Mouse (Mus musculus) midbrain, embryonic 16.5 days (tissue): Measurements from ENCODE around the gene Olfr1065. TPM values are rescaled to one million over a fixed set of nuclear protein-coding genes. Genes with fewer than 3 reads are reported as not detected.

Experiments used
- ATAC-seq: fragments of 200-750 bp; cut with Nextera tagmentation; 2 replicates; pipeline ENCODE4 v1.8.0; 2017; ENCODE audit warnings: moderate TSS enrichment
- H3K27ac ChIP-seq: fragments of 300-500 bp; sonication (generic); 2 replicates; pipeline ENCODE4 v1.5.1; 2014; ENCODE audit warnings: mild to moderate bottlenecking, low read length, mixed read lengths
- H3K27me3 ChIP-seq: fragments of 300-500 bp; sonication (generic); 2 replicates; pipeline ENCODE4 v1.6.1; 2014; ENCODE audit warnings: low read depth, low read length, mixed read lengths; ENCODE audit not compliant: control insufficient read depth, insufficient read depth
- H3K36me3 ChIP-seq: fragments of 300-500 bp; sonication (generic); 2 replicates; pipeline ENCODE4 v1.6.1; 2014; ENCODE audit warnings: mild to moderate bottlenecking, low read length, moderate library complexity, mixed read lengths; ENCODE audit not compliant: control insufficient read depth, insufficient read depth
- H3K4me1 ChIP-seq: fragments of 300-500 bp; sonication (generic); 2 replicates; pipeline ENCODE4 v1.6.1; 2014; ENCODE audit warnings: mild to moderate bottlenecking, low read length, mixed read lengths; ENCODE audit not compliant: control insufficient read depth, insufficient read depth
- H3K4me2 ChIP-seq: fragments of 300-500 bp; sonication (generic); 2 replicates; pipeline ENCODE4 v1.6.1; 2014; ENCODE audit warnings: mild to moderate bottlenecking, low read length, mixed read lengths
- H3K4me3 ChIP-seq: fragments of 300-500 bp; sonication (generic); 2 replicates; pipeline ENCODE4 v1.5.1; 2014; ENCODE audit warnings: low read depth, mild to moderate bottlenecking, low read length, moderate library complexity, mixed read lengths
- H3K9ac ChIP-seq: fragments of 300-500 bp; sonication (generic); 2 replicates; pipeline ENCODE4 v1.6.1; 2014; ENCODE audit warnings: low read depth, low read length, mixed read lengths
- H3K9me3 ChIP-seq: fragments of 300-500 bp; sonication (generic); replicated peaks from 2 replicates; pipeline ENCODE4 v1.6.1; 2014; ENCODE audit warnings: mild to moderate bottlenecking, low read length, mixed read lengths; ENCODE audit not compliant: control insufficient read depth, poor library complexity, severe bottlenecking
- WGBS: fragments of 180-500 bp; shearing (Covaris S2); extraction: QIAGEN DNeasy Blood & Tissue Kit; methylation state at CpG from one replicate; pipeline ENCODE4 v1.1.7; 2014; 5-methylcytosine and 5-hydroxymethylcytosine counted together
- polyA plus RNA-seq: library from polyadenylated mRNA; unstranded; fragments of >200 nt; fragmentation: Nextera tagmentation; extraction: Ambion mirVana; gene quantifications from 2 replicates; pipeline ENCODE4 v1.2.1, GENCODE M21; 2015

The Olfr1065 gene
- polyA plus RNA-seq, 1 experiment from 2014 or later, result not detected

GRCm38 (mm10) chr2:86395114-86395513, 55.3 kb downstream of the Olfr1065 start:
- H3K27me3 ChIP-seq, result no peaks in the 10 kb centered on the region
- H3K27ac ChIP-seq, result no peak overlapping the region
- H3K9me3 ChIP-seq, result no peaks in the 10 kb centered on the region
- H3K4me1 ChIP-seq, result no peaks in the 10 kb centered on the region
- no peak overlapping the region for H3K4me3 ChIP-seq
- no peaks in the 10 kb centered on the region for H3K36me3 ChIP-seq
- no peak overlapping the region for H3K9ac ChIP-seq
- ATAC-seq, result no peak
- no peak overlapping the region for H3K4me2 ChIP-seq
- WGBS, result 88% methylated on average over 2 of the region's 2 CpGs

Other genes starting within 250 kb of the Olfr1065 start
- not detected in 2 replicates for gene Olfr1045, start 247.6 kb downstream of the Olfr1065 start, polyA plus RNA-seq
- gene Olfr1046, start 231.3 kb downstream of the Olfr1065 start, polyA plus RNA-seq, result not detected in 2 replicates
- gene Olfr1047, start 219.2 kb downstream of the Olfr1065 start, polyA plus RNA-seq, result not detected in 2 replicates
- not detected in 2 replicates for gene Olfr1048, start 210.3 kb downstream of the Olfr1065 start, polyA plus RNA-seq
- gene Olfr1049, start 192.3 kb downstream of the Olfr1065 start, polyA plus RNA-seq, result not detected in 2 replicates
- not detected in 2 replicates for gene Olfr1051, start 171.5 kb downstream of the Olfr1065 start, polyA plus RNA-seq
- gene Olfr1052, start 158.1 kb downstream of the Olfr1065 start, polyA plus RNA-seq, result not detected in 2 replicates
- not detected in 2 replicates for gene Olfr1053, start 135.3 kb downstream of the Olfr1065 start, polyA plus RNA-seq
- not detected in 2 replicates for gene Olfr1054, start 115.2 kb downstream of the Olfr1065 start, polyA plus RNA-seq
- gene Olfr1055, start 100.3 kb downstream of the Olfr1065 start, polyA plus RNA-seq, result not detected in 2 replicates
- gene Olfr1056, start 88.1 kb downstream of the Olfr1065 start, polyA plus RNA-seq, result not detected in 2 replicates
- not detected in 2 replicates for gene Olfr1057, start 72.2 kb downstream of the Olfr1065 start, polyA plus RNA-seq
- not detected in 2 replicates for gene Olfr1058, start 62.0 kb downstream of the Olfr1065 start, polyA plus RNA-seq
- gene Olfr1061, start 36.5 kb downstream of the Olfr1065 start, polyA plus RNA-seq, result not detected in 2 replicates
- not detected in 2 replicates for gene Olfr1062, start 23.8 kb downstream of the Olfr1065 start, polyA plus RNA-seq
- not detected in 2 replicates for gene Olfr1066, start 5.7 kb upstream of the Olfr1065 start, polyA plus RNA-seq
- gene Olfr228, start 36.8 kb upstream of the Olfr1065 start, polyA plus RNA-seq, result not detected in 2 replicates
- not detected in 2 replicates for gene Olfr1076, start 57.9 kb upstream of the Olfr1065 start, polyA plus RNA-seq
- gene Olfr1079, start 91.9 kb upstream of the Olfr1065 start, polyA plus RNA-seq, result 0.10 TPM in 1 of 2 replicates, not detected in the other
- gene Olfr1080, start 107.6 kb upstream of the Olfr1065 start, polyA plus RNA-seq, result not detected in 2 replicates
- not detected in 2 replicates for gene Olfr1082, start 148.4 kb upstream of the Olfr1065 start, polyA plus RNA-seq
- gene Olfr1084, start 189.1 kb upstream of the Olfr1065 start, polyA plus RNA-seq, result not detected in 2 replicates
- not detected in 2 replicates for gene Olfr1085, start 211.4 kb upstream of the Olfr1065 start, polyA plus RNA-seq
- gene Olfr1086, start 229.5 kb upstream of the Olfr1065 start, polyA plus RNA-seq, result not detected in 2 replicates
- not detected in 2 replicates for gene Olfr1087, start 247.8 kb upstream of the Olfr1065 start, polyA plus RNA-seq